Mouse (Mus musculus): ENCODE results near the gene Gm21773. TPM values are rescaled to one million over a fixed set of nuclear protein-coding genes. Genes with fewer than 3 reads are reported as not detected.
"Not testable (repeated sequence)": the region's sequence is repeated elsewhere in the genome, so short reads cannot be mapped to it uniquely, and the experiment has no call there.

The Gm21773 gene
- polyA plus RNA-seq (2012; rRNA removed): not detected in 2 replicates

DNA sequence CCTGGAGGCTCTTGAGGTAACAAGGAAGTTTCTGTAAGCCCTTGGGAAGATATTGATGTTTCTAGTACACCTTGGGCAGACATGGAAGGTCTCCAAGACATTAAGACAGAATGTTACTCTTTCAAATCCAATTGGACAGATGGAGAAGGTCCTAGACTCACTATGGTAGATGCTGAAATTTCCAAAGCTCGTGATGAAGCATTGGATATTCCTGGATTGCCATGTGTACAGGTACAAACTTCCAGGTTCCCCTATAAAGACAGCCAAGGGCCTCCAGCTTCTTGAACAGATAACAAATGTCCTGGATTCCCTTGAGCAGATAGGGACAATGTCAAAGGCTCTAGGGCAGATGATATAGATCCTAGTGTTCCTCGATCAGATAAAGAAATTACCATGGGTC lies at the start of gene Gm21773:
Gm21773 (minus strand) TSS at position 101 of the 400 bp plus-strand sequence.
- no CpG with 5 or more reads among the region's 2 CpGs for WGBS
- H3K4me3 ChIP-seq (ENCODE audit: low read depth, low read length); H3K36me3 ChIP-seq (ENCODE audit: control insufficient read depth, insufficient read depth, low read length); H3K27ac ChIP-seq (ENCODE audit: insufficient read depth, low read depth, low read length); H3K4me1 ChIP-seq (ENCODE audit: control insufficient read depth, insufficient read depth, insufficient read length, low read length); H3K27me3 ChIP-seq (ENCODE audit: control insufficient read depth, insufficient read depth, low read length): not testable (repeated sequence)

Data from small intestine, adult 2 months (tissue).